Mouse (Mus musculus) cerebellum, postnatal 25 days (tissue): ENCODE results near the gene Rere.
"Not testable (repeated sequence)": the region's sequence is repeated elsewhere in the genome, so short reads cannot be mapped to it uniquely, and the experiment has no call there.

Experiments
- DNase-seq, 2 experiments: peaks; one replicate each; pipeline ENCODE4 v3.0.0; 2021; ENCODE audit warnings: mixed read lengths in 2 of 2

Gene Rere

GRCm38 (mm10) chr4:150286980-150287379, 5.5 kb downstream of the Rere start:
- DNase-seq, result no peak

GRCm38 (mm10) chr4:150287463-150287862, 6.0 kb downstream of the Rere start:
- DNase-seq, result not testable (repeated sequence)

GRCm38 (mm10) chr4:150291900-150292299, 10.5 kb downstream of the Rere start:
- no peak for DNase-seq

- DNase-seq, result no peak
Measured at GRCm38 (mm10) chr4:150294870-150295269, 13.4 kb downstream of the Rere start.

GRCm38 (mm10) chr4:150295966-150296365, 14.5 kb downstream of the Rere start:
- no peak for DNase-seq

GRCm38 (mm10) chr4:150302726-150303125, 21.3 kb downstream of the Rere start:
- DNase-seq, result peak in 1 of 2 experiments; percentile 3

GRCm38 (mm10) chr4:150306701-150307100, 25.3 kb downstream of the Rere start:
- DNase-seq, result peak in 1 of 2 experiments; percentile 10

GRCm38 (mm10) chr4:150307226-150307625, 25.8 kb downstream of the Rere start:
- DNase-seq, result no peak

- DNase-seq, result peak in 1 of 2 experiments; percentile 16
Measured at GRCm38 (mm10) chr4:150311431-150311830, 30.0 kb downstream of the Rere start.

GRCm38 (mm10) chr4:150312646-150313045, 31.2 kb downstream of the Rere start:
- DNase-seq, result peak; percentile 73 to 78

GRCm38 (mm10) chr4:150315301-150315700, 33.9 kb downstream of the Rere start:
- DNase-seq, result peak in 1 of 2 experiments; percentile 53

- no peak for DNase-seq
Measured at GRCm38 (mm10) chr4:150316546-150316945, 35.1 kb downstream of the Rere start.

GRCm38 (mm10) chr4:150325046-150325801, 43.8 kb downstream of the Rere start:
- DNase-seq, result no peak

GRCm38 (mm10) chr4:150326005-150326404, 44.6 kb downstream of the Rere start:
- DNase-seq, result no peak

GRCm38 (mm10) chr4:150327476-150327875, 46.0 kb downstream of the Rere start:
- DNase-seq, result no peak

- no peak for DNase-seq
Measured at GRCm38 (mm10) chr4:150333927-150334682, 52.7 kb downstream of the Rere start.

- no peak for DNase-seq
Measured at GRCm38 (mm10) chr4:150337260-150337659, 55.8 kb downstream of the Rere start.

- DNase-seq, result peak; percentile 63 to 75
Measured at GRCm38 (mm10) chr4:150338906-150339650, 57.6 kb downstream of the Rere start.

GRCm38 (mm10) chr4:150340796-150341525, 59.5 kb downstream of the Rere start:
- DNase-seq, result no peak

GRCm38 (mm10) chr4:150344526-150344925, 63.1 kb downstream of the Rere start:
- DNase-seq, result no peak

GRCm38 (mm10) chr4:150346651-150347386, 65.4 kb downstream of the Rere start:
- DNase-seq, result no peak

- peak in 1 of 2 experiments; percentile 56 for DNase-seq
Measured at GRCm38 (mm10) chr4:150347387-150347672, 65.9 kb downstream of the Rere start.
